Mouse (Mus musculus) small intestine, adult 2 months (tissue): ENCODE measurements around the gene Actr1a. TPM values are rescaled to one million over a fixed set of nuclear protein-coding genes. Genes with fewer than 3 reads are reported as not detected.
A peak's percentile ranks its signal among the peaks of the same experiment; 100 is the strongest.

Experiments used
- H3K27ac ChIP-seq: fragments of 200-500 bp; 2 replicates; pipeline ENCODE4 v1.5.1; 2012; ENCODE audit warnings: low read depth, low read length, control low read depth, inconsistent platforms; ENCODE audit not compliant: insufficient read depth
- H3K27me3 ChIP-seq: fragments of 200-500 bp; 2 replicates; pipeline ENCODE4 v1.6.1; 2012; ENCODE audit warnings: mild to moderate bottlenecking, moderate library complexity, low read length, inconsistent platforms; ENCODE audit not compliant: control insufficient read depth, insufficient read depth
- H3K36me3 ChIP-seq: fragments of 200-500 bp; 2 replicates; pipeline ENCODE4 v1.6.1; 2012; ENCODE audit warnings: mild to moderate bottlenecking, low read length, control low read depth, inconsistent platforms; ENCODE audit not compliant: control insufficient read depth, insufficient read depth
- H3K4me1 ChIP-seq: fragments of 200-500 bp; 2 replicates; pipeline ENCODE4 v1.6.1; 2012; ENCODE audit warnings: low read length, inconsistent platforms, mixed read lengths; ENCODE audit not compliant: control insufficient read depth, insufficient read depth, insufficient read length
- H3K4me3 ChIP-seq: fragments of 200-500 bp; 2 replicates; pipeline ENCODE4 v1.5.1; 2012; ENCODE audit warnings: low read depth, mild to moderate bottlenecking, control low read depth, inconsistent platforms, low read length, moderate library complexity
- CTCF ChIP-seq: fragments of 200-500 bp; IDR thresholded peaks from 2 replicates; pipeline ENCODE4 v1.5.1; 2012; ENCODE audit warnings: low read depth, mild to moderate bottlenecking, control low read depth, inconsistent platforms, low read length, moderate library complexity, mixed read lengths; ENCODE audit not compliant: insufficient replicate concordance, insufficient read length; ENCODE audit errors: extremely low read depth
- POLR2A ChIP-seq: fragments of 200-500 bp; IDR thresholded peaks from 2 replicates; pipeline ENCODE4 v1.6.1; 2012; ENCODE audit warnings: low read depth, mild to moderate bottlenecking, control low read depth, inconsistent platforms, low read length, moderate library complexity
- WGBS: fragments of 180-500 bp; shearing (Covaris S2); methylation state at CpG from one replicate; pipeline ENCODE4 v1.1.7; 2018; 5-methylcytosine and 5-hydroxymethylcytosine counted together
- polyA plus RNA-seq: library from polyadenylated mRNA; depleted of rRNA; stranded (reverse); fragments of >200 nt; gene quantifications from 2 replicates; pipeline ENCODE4 v1.2.3, GENCODE M21; 2012

Gene Actr1a
- polyA plus RNA-seq, 1 experiment = 78.0 TPM

DNA sequence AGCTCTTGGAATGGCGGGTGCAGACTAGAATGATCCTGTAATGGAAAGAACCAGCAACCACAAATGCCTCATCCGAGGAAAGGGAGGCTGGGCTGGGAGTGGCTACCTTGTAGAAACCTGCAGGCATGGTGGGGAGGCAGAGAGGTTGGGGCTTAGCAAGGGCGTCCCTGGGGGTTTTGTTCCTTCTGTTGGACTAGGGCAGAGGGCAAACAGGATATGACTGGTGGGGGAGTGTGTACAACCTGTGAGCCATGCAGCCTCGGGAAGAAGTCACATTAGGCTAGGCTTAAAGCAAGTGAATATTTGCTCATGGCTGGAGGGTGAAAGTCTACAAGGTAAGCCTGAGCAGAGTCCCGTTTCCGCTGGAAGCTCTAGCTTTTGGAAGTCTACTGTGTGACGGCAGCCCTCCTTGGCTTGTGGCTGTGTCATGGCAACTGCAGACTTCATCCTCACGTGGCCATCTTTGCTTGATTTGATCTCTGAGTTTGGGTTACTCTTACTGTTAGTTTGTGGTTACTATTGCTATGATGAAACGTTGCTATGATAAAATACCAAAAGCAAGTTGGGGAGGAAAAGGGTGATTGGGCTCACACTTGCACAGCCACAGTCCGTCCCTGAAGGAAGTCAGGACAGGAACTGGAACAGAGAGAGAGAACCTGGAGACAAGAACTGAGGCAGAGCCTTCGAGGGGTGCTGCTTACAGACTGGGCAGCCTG, 32.1 kb downstream of the Actr1a start:
- Histone ChIP-seq H3K27me3 (no peaks in the 10 kb centered on the region), H3K4me1 (peaks cover 4% of the 10 kb centered on the region), H3K36me3 (no peaks in the 10 kb centered on the region), H3K27ac (no peak overlapping the region), H3K4me3 (no peak overlapping the region)
- WGBS = 72% methylated on average over 11 of the region's 11 CpGs
- TF ChIP-seq POLR2A = no peak
- TF ChIP-seq CTCF = no peak

DNA sequence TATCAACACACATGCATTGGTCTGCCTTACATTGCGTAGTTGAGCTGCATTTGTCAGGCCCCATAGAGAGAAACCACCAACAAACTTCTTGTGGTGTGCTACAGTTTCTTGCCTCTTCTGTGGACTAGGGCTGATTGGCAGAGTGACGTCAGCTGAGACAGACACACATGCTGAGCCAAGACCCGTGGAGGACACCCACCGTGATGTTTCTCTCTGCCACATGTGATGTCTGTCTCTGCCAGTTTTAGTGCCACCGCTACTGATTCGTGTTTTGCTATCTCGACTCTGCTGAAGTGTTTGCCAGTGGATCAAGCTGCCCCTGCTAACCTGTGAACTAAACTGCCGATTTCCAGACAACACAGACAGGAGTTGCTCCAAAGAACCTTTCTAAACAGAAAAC, 33.4 kb downstream of the Actr1a start:
- no peak overlapping the region for H3K27ac ChIP-seq
- 79% methylated on average over 8 of the region's 8 CpGs for WGBS
- TF ChIP-seq CTCF (no peak), POLR2A (no peak)
- H3K4me3 ChIP-seq = no peak overlapping the region
- H3K27me3 ChIP-seq = no peaks in the 10 kb centered on the region
- H3K4me1 ChIP-seq = peaks cover 8% of the 10 kb centered on the region
- H3K36me3 ChIP-seq = no peaks in the 10 kb centered on the region

DNA sequence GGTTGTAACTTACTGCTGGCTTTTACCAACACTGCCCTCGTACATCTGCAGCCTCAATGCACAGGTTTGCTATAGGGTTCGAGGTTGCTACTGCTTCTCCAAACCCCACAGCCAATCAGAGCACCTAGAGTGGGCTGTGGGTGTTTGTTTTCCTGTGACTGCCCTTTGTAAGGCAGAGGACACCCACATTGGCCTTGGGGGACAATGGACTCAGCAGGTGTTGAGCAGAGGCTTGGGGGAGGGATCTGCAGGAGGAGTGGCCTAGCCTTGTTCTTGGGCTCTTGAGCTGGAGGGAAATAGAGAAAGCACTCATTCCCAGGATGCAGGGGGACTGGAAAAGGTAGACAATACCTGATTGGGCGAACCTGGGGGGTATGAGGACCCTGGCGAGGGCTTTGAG, 37.2 kb downstream of the Actr1a start:
- Histone ChIP-seq H3K27me3 (no peaks in the 10 kb centered on the region), H3K27ac (peak overlapping the region; percentile 71), H3K4me1 (peaks cover 12% of the 10 kb centered on the region), H3K4me3 (0 out of 2 replicates have a peak overlapping the region, but pooled peaks have one; percentile 6), H3K36me3 (no peaks in the 10 kb centered on the region)
- WGBS = 36% methylated on average over 4 of the region's 4 CpGs
- no peak for TF ChIP-seq CTCF
- TF ChIP-seq POLR2A = no peak

DNA sequence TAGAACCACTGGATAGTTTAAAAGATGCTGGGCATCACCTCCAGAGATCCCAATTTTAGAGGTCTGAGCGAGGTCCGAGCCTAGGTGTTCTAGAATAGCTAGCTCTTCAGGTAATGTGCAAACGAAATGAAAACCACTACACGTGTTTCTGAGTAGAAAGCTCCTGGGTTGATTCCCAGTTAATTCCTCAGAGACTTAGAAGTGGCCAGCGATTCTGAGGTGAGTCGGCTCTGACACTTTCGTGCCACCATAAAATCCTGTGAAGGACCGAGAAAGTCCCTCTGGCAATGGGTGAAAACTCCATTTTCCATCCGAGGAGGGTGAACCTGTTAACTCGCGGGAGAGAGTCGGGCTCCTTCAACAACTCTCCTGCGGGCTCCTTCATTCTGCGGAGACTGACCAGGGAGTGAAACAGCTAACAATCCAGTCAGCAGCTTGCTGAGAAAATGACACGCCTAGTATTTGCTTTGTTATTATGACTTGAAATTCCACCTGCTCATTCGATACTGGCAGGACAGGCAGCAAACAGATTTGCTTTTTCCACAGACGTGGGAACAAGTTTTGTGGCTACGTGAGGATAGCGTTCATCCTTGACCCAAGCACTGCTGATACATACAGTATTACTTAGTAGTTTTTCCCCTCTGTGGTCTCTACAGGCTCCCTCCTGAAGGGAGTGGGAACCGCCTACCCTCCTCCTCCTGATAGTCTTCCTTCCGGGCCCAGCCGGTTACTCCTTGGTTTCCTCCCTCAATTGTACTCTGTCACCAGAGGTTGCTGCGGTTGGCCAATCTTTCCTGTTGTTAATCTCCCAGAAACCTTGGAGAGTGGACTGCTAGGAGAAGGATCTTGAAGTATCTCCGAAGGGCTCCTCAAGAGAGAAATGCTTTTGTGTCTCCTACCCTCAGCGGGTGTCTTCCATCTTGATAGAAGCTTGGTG, 37.9 kb downstream of the Actr1a start:
- peak overlapping the region; percentile 71 for H3K27ac ChIP-seq
- H3K4me1 ChIP-seq = peaks cover 19% of the 10 kb centered on the region
- TF ChIP-seq POLR2A (no peak), CTCF (no peak)
- 6% methylated on average over 25 of the region's 25 CpGs for WGBS
- peak overlapping the region; percentile 89 for H3K4me3 ChIP-seq
- H3K36me3 ChIP-seq = no peaks in the 10 kb centered on the region
- H3K27me3 ChIP-seq = no peaks in the 10 kb centered on the region

DNA sequence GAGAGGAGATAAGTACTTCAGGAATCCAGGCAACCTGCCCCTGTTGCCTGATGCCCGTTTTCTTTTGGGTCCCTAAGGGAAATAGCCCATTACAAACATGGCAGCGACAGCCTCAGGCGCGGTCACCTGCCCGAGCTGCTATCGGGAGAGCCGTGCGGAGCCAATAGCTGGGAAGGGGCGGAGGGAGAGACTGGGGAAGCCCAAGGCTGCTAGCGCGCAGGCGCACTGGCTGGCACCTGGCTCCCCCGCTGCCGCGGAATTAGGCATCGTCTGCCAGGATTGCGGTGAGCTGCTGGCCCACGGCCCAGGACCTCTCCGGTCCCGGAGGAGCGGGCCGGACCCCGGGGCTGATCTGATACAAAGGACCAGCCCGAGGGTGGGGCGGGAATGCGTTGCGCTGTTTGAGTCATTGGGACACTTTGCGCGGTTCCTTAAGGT, 38.8 kb downstream of the Actr1a start:
- H3K27ac ChIP-seq = peak overlapping the region; percentile 71
- under 1% methylated on average over 29 of the region's 29 CpGs for WGBS
- no peaks in the 10 kb centered on the region for H3K36me3 ChIP-seq
- no peaks in the 10 kb centered on the region for H3K27me3 ChIP-seq
- peak overlapping the region; percentile 89 for H3K4me3 ChIP-seq
- no peak for TF ChIP-seq CTCF
- peak; percentile 23; the same call in 1 of the 2 replicates for TF ChIP-seq POLR2A
- H3K4me1 ChIP-seq = peaks cover 20% of the 10 kb centered on the region

DNA sequence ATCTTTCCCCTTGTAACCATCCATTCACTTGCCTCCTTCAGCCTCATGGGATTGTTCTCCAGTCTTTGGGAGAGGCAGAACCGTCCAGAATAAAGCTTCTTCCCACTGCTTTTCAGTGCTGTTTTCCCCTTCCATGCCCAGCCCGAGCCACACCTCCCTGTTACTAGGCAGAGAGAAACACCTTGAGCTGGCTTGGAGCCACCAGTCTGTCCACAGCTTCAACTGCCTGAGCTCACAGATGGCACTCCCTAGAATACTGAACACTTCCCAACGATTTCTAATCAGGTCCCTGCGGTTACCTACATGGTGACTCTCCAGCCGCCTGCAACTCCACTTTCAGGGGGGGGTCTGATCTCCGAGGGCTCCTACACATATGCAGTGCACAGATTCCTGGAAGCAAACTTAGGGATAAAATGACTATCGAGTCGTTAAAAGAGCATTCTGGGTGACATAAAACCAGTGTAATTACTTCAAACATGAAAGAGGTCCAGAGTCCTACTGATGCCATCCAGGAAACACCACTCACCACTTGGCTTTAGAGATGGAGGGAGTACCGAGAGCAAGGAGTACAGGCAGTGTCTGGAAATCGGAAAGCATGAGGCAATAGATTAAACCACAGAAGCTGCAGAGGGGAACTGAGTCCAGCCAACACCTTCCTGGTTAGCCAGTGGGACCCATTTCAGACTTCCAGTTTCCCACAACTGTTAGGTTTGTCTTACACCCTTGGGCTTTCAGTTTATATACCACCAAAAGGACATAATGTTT, 45.2 kb downstream of the Actr1a start, which contains the start of gene 2310034G01Rik:
Gene 2310034G01Rik (minus strand): TSS at position 135 of the 765 bp plus-strand sequence.
- H3K4me3 ChIP-seq = peak within 1 kb of the TSS; percentile 74
- TF ChIP-seq CTCF (no peak), POLR2A (no peak)
- no peaks in the 10 kb centered on the region for H3K36me3 ChIP-seq
- H3K4me1 ChIP-seq = peaks cover 15% of the 10 kb centered on the region; the same call in 1 of the 2 replicates
- peak within 1 kb of the TSS; percentile 84 for H3K27ac ChIP-seq
- 18% methylated on average over 10 of the region's 10 CpGs for WGBS
- H3K27me3 ChIP-seq = no peaks in the 10 kb centered on the region
